Mouse (Mus musculus) thymus, adult 18-20 months (tissue): ENCODE measurements around the gene Tctn1.

ENCODE experiments used
- DNase-seq, 2 experiments: peaks; one replicate each; pipeline ENCODE4 v3.0.0; 2022; ENCODE audit warnings: mixed read lengths in 2 of 2

Tctn1 gene

GRCm38 (mm10) chr5:122245186-122245585 lies 19.1 kb downstream of the Tctn1 start:
- no peak for DNase-seq

DNA sequence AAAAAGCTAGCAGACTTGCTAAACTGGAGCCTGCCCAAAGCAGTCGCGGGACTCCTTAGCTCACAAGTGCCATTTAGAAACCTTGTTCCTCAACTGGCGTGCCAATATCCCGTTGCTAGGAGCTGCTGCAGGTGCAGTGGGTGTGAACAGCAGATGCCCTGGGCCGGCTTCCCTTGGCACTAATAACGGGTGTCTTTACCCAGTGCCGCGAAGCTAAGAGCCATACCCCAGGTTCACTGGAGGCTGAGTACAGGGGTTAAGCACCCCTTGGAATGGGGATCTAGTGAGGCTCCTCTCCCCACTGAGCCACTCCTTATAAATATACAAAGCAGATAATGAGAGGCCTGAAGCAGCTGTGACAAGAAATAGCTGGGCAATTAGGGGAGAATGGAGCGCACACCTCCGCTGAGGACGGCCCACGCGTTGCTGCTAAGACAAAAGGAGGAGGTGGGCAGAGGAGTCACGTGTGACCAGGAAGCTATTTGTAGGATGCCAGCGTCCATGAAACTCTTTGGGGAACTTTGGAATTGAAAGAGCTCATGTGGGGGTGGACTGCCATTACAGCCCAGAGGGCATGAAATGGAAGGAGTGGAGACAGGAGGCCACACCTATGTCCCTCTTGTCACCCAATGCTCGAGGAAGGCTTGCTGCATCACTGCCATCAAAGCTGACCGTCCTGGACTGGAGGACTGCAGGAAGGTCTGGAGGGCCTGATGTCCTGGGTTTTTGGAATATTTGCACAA lies 20.3 kb downstream of the Tctn1 start:
- no peak for DNase-seq

- no peak for DNase-seq
Observed at GRCm38 (mm10) chr5:122242521-122243123, 21.6 kb downstream of the Tctn1 start.

DNA sequence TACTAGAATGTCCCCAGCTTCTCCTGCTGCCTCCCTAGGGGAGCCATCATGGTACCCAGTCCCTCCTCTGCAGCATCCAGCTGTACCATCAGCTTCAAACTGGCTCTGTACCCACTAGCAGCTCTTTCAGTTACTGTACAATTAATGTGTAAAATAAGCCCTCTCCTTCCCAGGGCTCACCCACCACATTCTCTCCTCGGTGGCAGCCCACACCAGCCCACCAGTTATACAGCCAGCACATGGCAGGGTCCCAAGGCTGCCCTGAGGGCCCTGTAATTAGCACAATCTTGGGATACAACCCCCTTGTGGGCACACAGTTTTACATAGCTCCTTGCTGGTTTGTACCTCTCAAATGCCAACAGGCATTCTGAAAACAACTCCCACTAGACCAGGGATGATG lies 23.3 kb downstream of the Tctn1 start:
- DNase-seq = no peak

- DNase-seq = no peak
Observed at GRCm38 (mm10) chr5:122240521-122240920, 23.7 kb downstream of the Tctn1 start.

DNA sequence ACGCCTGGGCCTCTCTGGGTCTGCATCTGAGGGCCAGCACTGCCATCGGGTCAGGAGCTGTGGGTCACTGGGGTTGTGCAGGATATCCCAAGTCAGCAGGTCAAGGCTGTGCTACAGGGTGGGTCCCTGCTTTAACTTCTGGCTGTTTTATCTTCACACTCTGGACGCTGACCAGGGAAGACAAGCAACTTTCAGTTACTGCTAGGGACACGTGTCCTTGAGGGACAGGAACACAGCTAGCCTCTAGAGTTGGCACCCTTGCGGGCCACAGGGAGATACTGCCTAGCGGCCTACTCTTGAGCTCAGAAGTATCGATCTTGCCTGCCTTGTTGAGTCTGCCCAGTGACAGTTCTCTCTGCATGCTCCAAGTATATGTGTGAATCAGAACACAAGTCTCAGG lies 24.6 kb downstream of the Tctn1 start:
- no peak for DNase-seq

GRCm38 (mm10) chr5:122237200-122237599 lies 27.1 kb downstream of the Tctn1 start:
- no peak for DNase-seq

DNA sequence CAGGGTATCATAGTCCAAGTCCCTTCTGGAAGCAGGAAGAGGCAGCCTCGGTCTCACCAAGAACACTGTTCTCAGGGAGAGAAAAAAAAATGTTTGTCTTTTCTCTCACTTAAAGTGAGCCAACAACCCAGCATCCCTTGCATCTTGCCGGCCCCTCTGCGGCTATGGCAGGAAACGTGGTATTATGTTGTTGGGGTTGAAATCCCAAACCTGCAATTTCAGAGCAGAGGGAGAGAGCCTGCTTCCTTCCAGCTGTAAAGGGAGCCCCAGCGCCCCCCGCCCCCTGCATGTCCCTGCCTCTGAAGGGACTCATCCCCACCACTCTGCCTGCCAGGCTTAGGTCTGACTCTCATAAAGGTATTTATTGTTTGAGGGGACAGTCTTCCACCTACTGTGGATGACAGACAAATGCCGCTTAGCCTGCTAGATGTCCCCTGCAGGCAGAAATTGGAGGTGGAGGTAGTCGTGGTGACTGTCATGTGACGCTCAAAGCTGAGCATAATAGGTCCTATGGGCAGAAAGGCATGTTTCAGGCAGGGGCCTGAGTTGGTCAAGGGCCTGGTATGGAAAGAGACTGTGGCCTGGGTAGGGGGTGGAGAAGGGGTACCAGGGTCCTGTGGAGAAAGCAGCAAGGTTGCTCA lies 28.9 kb downstream of the Tctn1 start:
- DNase-seq = peak; percentile 56 to 78

DNA sequence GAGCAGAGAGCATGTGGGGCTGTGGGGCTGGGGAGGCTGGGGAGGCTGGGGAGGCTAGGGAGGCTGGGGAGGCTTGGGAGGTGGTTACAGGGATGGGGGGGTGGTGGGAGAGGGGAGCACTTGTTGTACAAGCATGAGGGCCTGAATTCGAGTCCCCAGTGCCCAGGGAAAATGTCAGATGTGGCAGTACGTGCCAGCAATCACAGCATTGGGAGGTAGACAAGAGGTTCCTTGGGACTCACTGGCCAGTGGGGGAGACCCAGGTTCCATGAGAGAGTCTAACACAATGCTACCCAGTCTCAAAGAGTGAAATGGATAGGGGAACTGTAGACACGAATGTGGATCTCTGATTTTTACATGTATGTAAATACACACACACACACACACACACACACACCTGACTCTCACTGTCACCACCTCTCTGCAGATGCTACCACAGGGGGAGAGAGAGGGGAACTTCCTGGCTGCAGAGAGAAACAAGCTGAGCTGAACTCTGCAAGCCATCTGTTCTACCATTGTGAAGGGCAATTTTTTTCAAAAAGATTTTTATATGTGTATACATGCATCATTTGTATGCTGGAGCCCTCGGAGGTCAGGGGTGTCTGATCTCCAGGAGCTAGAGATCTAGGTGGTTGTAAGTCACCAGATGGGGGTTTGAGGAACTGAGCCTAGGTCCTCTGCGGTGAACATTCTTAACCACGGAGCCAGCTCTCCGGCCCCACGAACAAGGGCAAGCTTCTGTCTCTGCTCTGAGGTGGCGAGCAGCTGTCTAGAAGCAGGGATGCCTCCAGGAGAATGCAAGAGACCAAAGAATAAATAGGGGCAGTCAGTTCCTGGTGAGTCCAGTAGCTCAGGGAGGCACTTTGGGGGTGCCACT lies 29.7 kb downstream of the Tctn1 start:
- DNase-seq = peak; percentile 39 to 72

GRCm38 (mm10) chr5:122233695-122234094 lies 30.6 kb downstream of the Tctn1 start:
- DNase-seq = peak in 1 of 2 experiments; percentile 49

- peak in 1 of 2 experiments; percentile 41 for DNase-seq
Observed at GRCm38 (mm10) chr5:122233077-122233581, 31.1 kb downstream of the Tctn1 start.

DNA sequence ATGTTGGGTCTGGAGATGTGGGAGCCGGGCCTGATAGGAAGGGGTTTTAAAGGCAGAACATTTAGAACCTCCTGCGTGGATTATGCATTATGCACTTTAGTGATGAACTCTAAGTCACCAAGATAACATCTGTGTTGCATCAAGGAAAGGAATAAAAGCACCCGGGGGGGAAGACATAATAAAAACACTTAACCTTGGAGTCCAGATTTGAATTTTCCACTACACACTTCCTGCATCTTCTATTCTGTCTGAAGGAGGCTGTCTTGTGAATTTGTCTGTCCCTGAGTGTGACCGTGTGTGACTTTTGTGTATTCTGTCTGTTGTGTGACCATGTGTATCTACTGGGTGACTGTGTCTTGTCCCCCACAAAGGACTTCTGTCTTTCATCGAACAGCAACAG lies 32.3 kb downstream of the Tctn1 start:
- peak in 1 of 2 experiments; percentile 7 for DNase-seq

GRCm38 (mm10) chr5:122231431-122231830 lies 32.8 kb downstream of the Tctn1 start:
- DNase-seq = peak in 1 of 2 experiments; percentile 19

- peak in 1 of 2 experiments; percentile 36 for DNase-seq
Observed at GRCm38 (mm10) chr5:122230816-122231215, 33.4 kb downstream of the Tctn1 start.

DNA sequence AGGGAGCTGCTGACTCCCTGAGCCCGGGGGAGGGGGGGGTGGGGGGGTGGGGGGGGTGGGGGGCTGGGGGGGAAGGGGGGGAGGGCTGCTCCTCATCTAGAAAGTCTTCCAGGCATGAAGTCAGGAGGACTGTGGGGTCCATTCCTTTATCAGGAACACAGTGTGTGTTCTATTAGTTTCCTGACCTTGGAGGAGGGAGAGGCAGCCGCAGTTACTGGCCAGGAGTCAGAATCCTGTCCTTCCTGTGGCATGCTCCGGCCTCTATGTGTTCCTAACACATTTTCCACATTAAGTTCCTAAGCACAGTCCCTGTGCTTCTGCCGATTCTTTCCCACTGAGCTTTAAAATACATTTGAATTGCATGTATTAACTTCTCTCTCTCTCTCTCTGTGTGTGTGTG lies 35.5 kb downstream of the Tctn1 start:
- DNase-seq = no peak

DNA sequence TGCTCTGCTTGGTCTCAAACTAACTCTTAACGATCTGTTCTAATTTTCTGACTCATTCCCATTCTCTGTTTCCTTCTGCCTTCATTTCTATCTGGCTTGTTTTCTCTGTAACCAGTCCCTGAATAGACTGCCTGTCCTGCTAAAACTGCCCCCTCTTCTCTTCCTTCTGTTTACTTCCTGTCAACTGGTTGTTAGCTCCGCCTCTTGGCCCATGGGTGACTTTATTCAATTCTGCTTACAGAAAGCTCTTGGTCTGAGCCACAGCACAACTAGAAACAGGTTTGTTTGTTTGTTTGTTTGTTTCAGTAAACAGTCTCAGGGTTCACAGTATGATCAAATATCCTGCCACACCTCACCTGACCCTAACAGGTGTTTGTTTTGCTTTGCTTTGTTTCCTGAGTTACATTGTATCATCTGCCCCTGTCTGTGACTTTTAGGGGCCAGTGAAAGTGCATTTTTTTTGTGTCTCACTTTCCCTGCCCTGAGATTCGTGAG lies 35.9 kb downstream of the Tctn1 start:
- DNase-seq = no peak

DNA sequence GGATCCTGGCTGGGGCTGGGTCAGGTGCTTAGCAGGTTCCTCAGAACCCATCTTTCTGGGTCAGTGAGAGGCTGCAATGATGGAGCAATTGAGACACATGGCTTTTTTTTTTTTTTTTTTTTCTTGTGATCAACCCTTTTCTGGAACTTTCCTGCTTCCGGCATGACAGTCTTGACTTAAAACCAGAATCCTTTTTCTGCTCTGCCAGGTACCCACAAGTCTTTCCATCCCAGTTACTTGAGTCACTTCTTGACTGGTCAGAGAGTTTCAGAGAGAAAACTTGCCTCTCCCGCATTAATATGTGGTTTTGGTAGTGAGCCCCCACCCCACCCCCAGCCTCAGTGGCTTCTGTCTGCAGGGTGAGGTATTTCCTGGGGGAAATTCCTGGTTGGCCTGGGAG lies 40.0 kb downstream of the Tctn1 start:
- DNase-seq = no peak

- DNase-seq = no peak
Observed at GRCm38 (mm10) chr5:122221085-122221484, 43.2 kb downstream of the Tctn1 start.

DNA sequence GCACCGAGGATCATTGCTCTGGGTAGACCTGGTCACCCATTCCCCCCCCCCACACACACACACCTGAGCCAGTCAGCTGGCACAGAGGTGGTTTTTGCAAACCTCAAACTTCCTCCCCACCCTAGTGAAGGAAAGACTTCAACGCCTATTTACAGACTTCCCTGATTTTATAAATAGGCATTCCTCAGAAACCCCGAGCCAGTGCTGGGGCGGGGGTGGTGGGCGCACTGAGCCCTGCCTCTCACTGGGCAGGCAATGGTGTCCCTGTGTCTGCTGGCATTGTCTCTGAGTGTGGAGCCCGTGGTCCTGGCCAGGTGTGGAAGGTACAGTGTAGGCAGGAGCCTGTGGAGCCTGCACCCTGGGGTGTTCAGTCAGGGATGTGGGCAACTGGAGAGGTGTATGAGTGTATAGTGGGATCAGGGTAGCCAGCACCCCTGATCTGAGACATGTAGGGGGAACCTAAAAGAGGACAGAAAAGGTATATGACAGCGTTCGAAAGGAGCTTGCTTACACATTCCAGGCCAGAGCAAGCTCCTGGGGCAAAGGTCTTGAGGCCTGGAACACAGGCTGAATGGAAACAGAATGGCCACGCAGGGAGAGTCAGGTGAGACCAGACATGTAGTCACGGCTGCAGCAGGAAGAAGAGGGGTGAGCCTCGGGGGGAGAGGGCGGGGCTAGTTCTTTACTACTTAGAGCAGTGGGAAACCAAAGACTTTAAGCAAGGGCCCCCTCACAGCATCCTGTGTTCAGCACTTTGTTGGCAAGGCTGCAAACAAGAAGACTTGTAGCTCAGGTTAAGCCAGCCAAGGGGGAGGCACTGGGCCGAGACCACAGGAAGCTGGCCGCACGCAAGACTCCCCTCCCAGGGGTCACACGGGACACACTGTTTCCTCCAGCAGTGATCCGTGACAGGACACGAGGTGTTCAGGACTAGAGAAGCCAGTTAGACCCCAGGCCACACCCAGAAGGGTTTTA lies 44.3 kb downstream of the Tctn1 start:
- DNase-seq = peak; percentile 69 to 85

DNA sequence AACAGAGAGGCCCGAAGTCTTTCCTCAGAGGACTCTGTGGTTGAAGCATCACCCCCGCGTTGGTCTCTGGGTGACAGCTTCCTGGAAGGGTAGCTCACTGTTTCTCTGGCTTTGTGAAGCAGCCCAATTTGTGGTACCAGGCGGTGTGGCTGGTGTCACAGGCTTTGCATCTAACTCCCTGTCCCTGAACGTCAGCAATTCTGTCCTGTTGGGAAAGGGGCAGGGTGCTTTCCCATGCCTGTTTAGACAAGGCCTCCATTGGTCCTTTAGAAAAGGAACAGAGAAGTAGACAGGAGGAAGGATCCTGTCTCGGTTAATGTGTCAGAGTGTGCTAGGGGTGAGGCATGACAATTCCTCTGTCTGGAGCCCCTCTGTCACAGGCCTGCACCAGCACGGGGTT lies 45.3 kb downstream of the Tctn1 start:
- DNase-seq = peak in 1 of 2 experiments; percentile 43
